Mouse (Mus musculus) heart, postnatal 14 days (tissue): ENCODE data around the gene Kcnc2. TPM values are rescaled to one million over a fixed set of nuclear protein-coding genes. Genes with fewer than 3 reads are reported as not detected.
A peak's percentile ranks its signal among the peaks of the same experiment; 100 is the strongest.

Experiments
- DNase-seq, 2 experiments: peaks; one replicate each; pipeline ENCODE4 v3.0.0; 2021 to 2022
- intact Hi-C: fragments of 180-260 bp; cut with DNase I; formaldehyde crosslinking; loops from one replicate; pipeline ENCODE4 v1.15.1; 2025
- total RNA-seq, 2 experiments: library from RNA; stranded (reverse); gene quantifications; 2 replicates each; pipeline ENCODE4 v1.2.3; 2021

Kcnc2 gene
- total RNA-seq, 2 experiments from 2014 or later, result 0.66 to 0.76 TPM

DNA sequence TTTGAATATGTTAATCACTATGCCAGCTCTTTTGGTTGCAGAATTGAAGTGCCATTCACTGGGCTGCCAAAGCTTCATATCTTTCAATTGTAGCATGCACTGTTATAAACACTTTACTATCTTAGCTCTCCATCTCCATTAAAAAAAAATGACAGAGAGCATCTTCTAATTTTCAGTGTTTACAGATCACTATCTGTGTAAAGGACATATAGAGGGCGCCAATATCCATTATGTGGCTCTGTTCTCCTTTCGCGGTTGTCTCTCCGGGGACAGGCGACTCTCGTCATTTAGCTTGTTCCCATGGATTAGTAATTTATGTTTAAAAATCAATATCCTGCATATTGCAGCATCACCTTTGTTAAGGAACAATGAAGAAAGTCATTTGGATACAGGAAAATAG lies 109.7 kb downstream of the Kcnc2 start:
- intact Hi-C loops, result no loop called here
- DNase-seq, result no peak

GRCm38 (mm10) chr10:112394399-112394970 lies 123.6 kb downstream of the Kcnc2 start:
- DNase-seq, result no peak
- intact Hi-C loops, result no loop called here

DNA sequence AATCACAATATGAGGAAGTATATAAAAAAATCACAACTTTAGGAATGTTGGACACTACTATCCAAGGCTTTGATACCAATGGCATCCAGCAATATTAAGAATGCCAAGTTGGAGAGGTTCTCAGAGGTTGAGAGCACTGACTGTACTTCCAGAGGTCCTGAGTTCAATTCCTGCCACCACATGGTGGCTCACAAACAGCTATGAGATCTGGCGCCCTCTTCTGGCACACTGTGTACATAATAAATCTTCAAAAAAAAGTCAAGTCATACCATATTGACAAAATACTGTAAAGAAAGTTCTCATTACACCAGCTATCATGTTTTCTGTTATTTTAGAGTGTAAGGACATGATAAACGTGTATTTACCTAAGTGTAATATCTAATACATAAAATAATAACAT lies 126.3 kb downstream of the Kcnc2 start:
- intact Hi-C loops, result no loop called here
- DNase-seq, result no peak

- no peak for DNase-seq
- intact Hi-C loops, result no loop called here
These were observed 129.9 kb downstream of the Kcnc2 start for GRCm38 (mm10) chr10:112400591-112401404.

GRCm38 (mm10) chr10:112409525-112409924 lies 138.6 kb downstream of the Kcnc2 start:
- intact Hi-C loops, result no loop called here

GRCm38 (mm10) chr10:112423327-112423726 lies 152.4 kb downstream of the Kcnc2 start:
- DNase-seq, result peak in 1 of 2 experiments; percentile 10
- intact Hi-C loops, result no loop called here

More at GRCm38 (mm10) chr10:112409525-112409924, 138.6 kb downstream of the Kcnc2 start:
- DNase-seq, result no peak

GRCm38 (mm10) chr10:112436950-112437349 lies 166.0 kb downstream of the Kcnc2 start:
- intact Hi-C loops, result no loop called here
- no peak for DNase-seq

DNA sequence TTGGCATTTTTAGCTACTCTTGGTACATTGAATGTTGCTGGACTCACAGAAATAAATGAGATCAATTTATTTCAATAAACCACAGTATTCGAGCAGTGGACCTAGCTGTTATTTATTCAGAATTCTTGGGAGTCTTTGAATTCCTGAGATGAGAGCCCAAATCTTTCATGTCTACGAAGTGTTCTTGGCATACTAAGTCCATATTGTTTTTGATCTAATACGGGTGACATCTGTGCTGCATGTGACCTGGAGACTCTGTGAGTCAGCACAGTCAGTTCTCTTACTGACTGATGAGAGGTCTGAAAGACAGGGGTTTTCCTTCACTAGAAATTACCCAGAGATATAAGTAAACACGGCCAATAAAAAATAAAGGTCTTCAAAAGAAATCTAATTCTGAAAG lies 173.7 kb downstream of the Kcnc2 start:
- intact Hi-C loops, result no loop called here
- no peak for DNase-seq

GRCm38 (mm10) chr10:112450910-112451309 lies 180.0 kb downstream of the Kcnc2 start:
- intact Hi-C loops, result no loop called here

DNA sequence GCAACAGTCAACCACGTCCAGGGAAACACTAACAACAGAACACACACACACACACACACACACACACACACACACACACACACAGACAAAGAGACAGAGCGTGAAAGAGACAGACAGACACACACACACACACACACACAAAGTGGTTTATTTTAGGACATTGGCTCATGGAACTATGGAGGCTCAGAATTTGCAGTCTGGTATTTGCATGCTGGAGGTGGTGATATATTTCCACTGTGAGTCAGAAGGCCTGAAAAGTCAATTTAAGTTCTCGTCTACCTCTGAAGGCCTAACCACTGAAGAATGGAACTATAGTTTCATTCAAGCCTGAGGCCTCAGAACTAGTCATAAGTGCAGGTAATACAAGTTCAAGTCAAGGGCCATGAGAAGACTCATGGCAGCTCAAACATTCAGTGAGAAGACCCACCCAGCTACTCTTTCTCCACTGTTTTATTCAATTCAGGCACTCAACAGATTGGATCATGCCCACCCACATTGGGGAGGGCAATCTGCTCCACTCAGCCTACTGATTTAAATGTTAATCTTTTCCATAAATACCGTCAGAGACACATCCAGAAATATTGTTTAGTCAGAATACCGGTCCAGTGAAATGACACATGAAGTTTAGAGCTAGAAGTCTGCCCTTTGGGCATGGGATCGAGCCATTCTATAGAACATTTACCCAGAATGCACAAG lies 197.9 kb downstream of the Kcnc2 start:
- DNase-seq, result no peak
- intact Hi-C loops, result no loop called here

More at GRCm38 (mm10) chr10:112450910-112451309, 180.0 kb downstream of the Kcnc2 start:
- no peak for DNase-seq

- intact Hi-C loops, result no loop called here
- no peak for DNase-seq
These were observed 203.3 kb downstream of the Kcnc2 start for GRCm38 (mm10) chr10:112474122-112474810.

DNA sequence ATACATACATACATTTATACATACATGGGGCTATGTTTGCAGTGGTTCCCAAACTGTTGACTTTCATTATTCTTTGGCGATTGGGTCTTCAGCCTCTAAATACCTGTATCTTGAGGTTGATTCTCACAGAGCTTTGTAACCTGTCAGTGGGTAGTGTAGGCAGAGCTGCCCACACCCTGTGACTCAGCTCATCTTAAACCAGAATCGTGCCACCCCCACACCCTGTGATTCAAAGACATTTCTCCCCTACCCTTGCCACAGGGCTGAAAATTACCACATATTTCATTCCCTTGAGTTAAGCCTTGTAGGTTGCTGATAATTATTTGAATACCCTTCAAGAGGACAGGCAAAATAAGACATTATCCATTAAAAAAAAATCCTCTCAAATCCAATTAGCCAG lies 210.5 kb downstream of the Kcnc2 start:
- intact Hi-C loops, result no loop called here
- no peak for DNase-seq

GRCm38 (mm10) chr10:112481921-112482607 lies 211.1 kb downstream of the Kcnc2 start:
- intact Hi-C loops, result no loop called here
- no peak for DNase-seq

- no peak for DNase-seq
- intact Hi-C loops, result no loop called here
These were observed 213.6 kb downstream of the Kcnc2 start for GRCm38 (mm10) chr10:112484387-112485105.

- DNase-seq, result no peak
- intact Hi-C loops, result no loop called here
These were observed 214.9 kb downstream of the Kcnc2 start for GRCm38 (mm10) chr10:112485819-112486218.

DNA sequence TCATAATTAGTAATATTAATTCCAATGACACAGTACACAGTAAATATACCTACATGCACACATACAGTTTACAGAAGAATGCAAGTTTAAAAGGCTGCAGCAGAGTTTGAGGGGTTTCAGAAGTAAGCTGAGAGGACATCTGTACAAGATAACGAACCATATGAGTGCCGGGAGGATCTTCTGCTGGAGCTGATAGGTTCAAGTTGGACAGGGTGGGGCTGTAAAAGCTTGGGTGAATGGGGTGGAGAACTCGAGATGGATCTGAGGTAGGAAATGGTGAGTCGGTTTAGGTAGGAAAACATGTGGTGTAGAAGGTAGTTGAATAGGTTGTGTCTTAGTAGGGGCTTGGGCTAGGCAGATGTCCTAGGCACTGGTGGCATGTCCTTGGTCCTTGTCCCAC lies 217.8 kb downstream of the Kcnc2 start:
- no peak for DNase-seq
- intact Hi-C loops, result no loop called here
